Mouse (Mus musculus) ES-Bruce4 (cell line): ENCODE results near the gene Tubg1. TPM values are rescaled to one million over a fixed set of nuclear protein-coding genes. Genes with fewer than 3 reads are reported as not detected.

Source experiments
- H3K27ac ChIP-seq: 2 replicates; pipeline ENCODE4 v1.5.1; 2012; ENCODE audit warnings: low read length, inconsistent platforms; ENCODE audit not compliant: insufficient read depth
- H3K27me3 ChIP-seq: 2 replicates; pipeline ENCODE4 v1.6.1; 2012; ENCODE audit warnings: mild to moderate bottlenecking, low read length, inconsistent platforms; ENCODE audit not compliant: control insufficient read depth, poor library complexity, insufficient read depth, severe bottlenecking
- H3K36me3 ChIP-seq: 2 replicates; pipeline ENCODE4 v1.6.1; 2012; ENCODE audit warnings: inconsistent platforms, mild to moderate bottlenecking, low read length, moderate library complexity; ENCODE audit not compliant: control insufficient read depth, poor library complexity, insufficient read depth, severe bottlenecking
- H3K4me1 ChIP-seq: one replicate; pipeline ENCODE4 v1.8.1; 2011; ENCODE audit warnings: low read length; ENCODE audit not compliant: control insufficient read depth, insufficient read depth
- H3K4me3 ChIP-seq: 2 replicates; pipeline ENCODE4 v1.5.1; 2011; ENCODE audit warnings: low read depth, mild to moderate bottlenecking, low read length
- H3K9ac ChIP-seq: 2 replicates; pipeline ENCODE4 v1.6.1; 2012; ENCODE audit warnings: low read depth, mild to moderate bottlenecking, inconsistent platforms; ENCODE audit not compliant: poor library complexity, severe bottlenecking
- H3K9me3 ChIP-seq: replicated peaks from 2 replicates; pipeline ENCODE4 v1.6.1; 2012; ENCODE audit warnings: mild to moderate bottlenecking, low read length, inconsistent platforms; ENCODE audit not compliant: control insufficient read depth, poor library complexity, insufficient read depth, severe bottlenecking
- CTCF ChIP-seq: IDR thresholded peaks from one replicate; pipeline ENCODE4 v1.8.1; 2011; ENCODE audit warnings: low read depth, low read length
- EP300 ChIP-seq: IDR thresholded peaks from 2 replicates; pipeline ENCODE4 v1.6.1; 2011; ENCODE audit warnings: low read depth, low read length; ENCODE audit not compliant: insufficient read depth
- POLR2A ChIP-seq: IDR thresholded peaks from one replicate; pipeline ENCODE4 v1.8.1; 2011; ENCODE audit warnings: low read length; ENCODE audit not compliant: insufficient read depth
- polyA plus RNA-seq: library from polyadenylated mRNA; stranded (reverse); fragments of >200 nt; gene quantifications from 2 replicates; pipeline ENCODE4 v1.2.4, GENCODE M21; 2011; ENCODE audit warnings: low read depth; ENCODE audit not compliant: missing spikeins, insufficient read depth, insufficient read length

The Tubg1 gene
- polyA plus RNA-seq, 1 experiment, result 55.3 TPM

DNA sequence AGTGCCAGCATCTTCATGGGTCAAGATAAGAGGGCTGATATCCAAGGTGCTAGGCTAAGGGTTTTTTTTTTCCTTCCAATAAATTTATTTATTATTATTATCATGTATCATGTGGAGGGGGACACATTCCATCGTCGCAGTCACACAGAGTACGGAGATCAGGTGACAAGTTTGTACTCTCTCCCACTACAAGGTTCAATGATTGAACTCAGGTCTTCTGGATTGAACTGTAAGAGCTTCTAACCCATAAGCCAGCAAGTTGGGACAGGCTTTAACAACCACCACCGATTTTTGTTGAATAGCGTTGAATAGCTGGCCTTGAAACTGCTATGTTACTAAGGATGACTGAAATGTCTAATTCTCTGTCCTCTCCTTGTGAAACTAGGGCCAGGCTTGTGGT, 39.3 kb upstream of the Tubg1 start:
- H3K4me1 ChIP-seq, result peaks cover 2% of the 10 kb centered on the region
- no peaks in the 10 kb centered on the region for H3K36me3 ChIP-seq
- H3K9me3 ChIP-seq, result no peaks in the 10 kb centered on the region
- H3K9ac ChIP-seq, result no peak overlapping the region
- no peak overlapping the region for H3K27ac ChIP-seq
- H3K4me3 ChIP-seq, result no peak overlapping the region
- 0 out of 2 replicates have a peak, but pooled peaks cover 2% of the 10 kb centered on the region for H3K27me3 ChIP-seq
- no peak for TF ChIP-seq EP300
- TF ChIP-seq POLR2A, result no peak
- no peak for TF ChIP-seq CTCF

DNA sequence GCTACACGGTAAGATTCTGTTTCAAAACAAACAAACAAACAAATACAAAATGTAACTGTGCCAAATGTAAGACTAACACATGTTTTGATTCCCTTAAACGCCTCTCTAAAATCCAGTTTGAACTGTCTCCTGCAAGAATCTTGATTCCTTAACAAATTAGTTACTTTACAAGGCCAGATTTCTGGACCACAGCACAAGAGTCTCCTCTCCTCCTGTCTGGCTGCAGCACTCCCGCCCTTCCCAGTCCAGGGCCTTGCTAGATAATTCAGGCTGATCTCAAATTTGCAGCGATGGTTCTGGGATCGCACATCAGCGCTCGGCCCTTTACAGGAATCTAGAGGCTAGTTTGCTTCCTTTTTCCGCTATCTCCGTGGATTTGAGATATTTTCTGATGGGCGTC, 38.1 kb upstream of the Tubg1 start:
- Histone ChIP-seq H3K4me1 (peaks cover 3% of the 10 kb centered on the region), H3K4me3 (peak overlapping the region; percentile 85; the same call in 1 of the 2 replicates), H3K27ac (no peak overlapping the region), H3K36me3 (no peaks in the 10 kb centered on the region), H3K27me3 (0 out of 2 replicates have a peak, but pooled peaks cover 2% of the 10 kb centered on the region), H3K9ac (peak overlapping the region; percentile 75), H3K9me3 (no peaks in the 10 kb centered on the region)
- no peak for TF ChIP-seq CTCF
- no peak for TF ChIP-seq POLR2A
- no peak for TF ChIP-seq EP300

DNA sequence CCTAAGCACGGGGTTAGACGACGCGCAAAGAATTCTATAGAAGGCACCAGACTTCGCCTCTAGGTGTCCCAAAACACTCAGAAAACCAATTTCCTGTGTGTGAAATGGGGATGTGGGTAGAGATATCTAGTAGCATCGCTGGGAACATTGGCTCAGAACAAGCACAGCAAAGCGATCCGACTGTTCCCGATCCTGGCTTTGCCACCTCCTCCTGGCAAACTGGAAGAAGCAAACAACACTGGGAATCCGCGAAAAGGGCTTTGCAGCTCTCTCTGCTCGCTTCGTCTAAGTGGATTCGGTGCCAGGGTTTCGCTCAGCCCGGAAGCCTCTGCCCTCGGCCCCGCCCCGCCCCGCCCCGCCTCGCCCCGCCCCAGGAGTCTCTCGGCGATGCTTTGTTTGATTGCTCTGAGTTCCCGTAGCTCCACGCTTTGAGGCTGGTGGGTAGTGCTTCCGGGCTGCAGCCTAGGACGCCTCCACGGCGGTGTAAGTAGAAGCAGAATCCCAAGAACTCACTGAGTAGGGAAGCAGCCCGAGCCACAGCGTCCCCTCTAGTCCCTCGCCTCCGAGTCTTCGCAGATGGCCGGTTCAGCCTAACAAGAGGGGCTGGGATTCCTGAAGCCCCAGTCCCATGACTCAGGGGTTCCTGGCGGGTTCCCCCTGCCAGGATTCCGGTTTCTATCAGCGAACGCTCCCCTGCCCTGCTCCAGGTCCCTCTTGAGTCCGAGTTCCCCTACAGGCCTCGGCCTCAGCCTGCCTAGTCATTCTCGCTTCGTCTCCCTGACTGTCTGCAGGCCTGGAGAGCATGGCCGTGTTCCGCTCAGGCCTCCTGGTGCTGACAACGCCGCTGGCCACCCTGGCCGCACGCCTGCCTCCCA, 37.3 kb upstream of the Tubg1 start, which contains the start of gene Coasy:
Gene Coasy, plus strand, starts transcription at position 358 of the 875 bp plus-strand sequence.
- H3K27ac ChIP-seq, result 0 out of 2 replicates have a peak within 1 kb of the TSS, but pooled peaks have one; percentile 11
- peak within 1 kb of the TSS; percentile 85 for H3K4me3 ChIP-seq
- TF ChIP-seq EP300, result no peak
- peak; percentile 52 for TF ChIP-seq POLR2A
- no peaks in the 10 kb centered on the region for H3K36me3 ChIP-seq
- 0 out of 2 replicates have a peak, but pooled peaks cover 2% of the 10 kb centered on the region for H3K27me3 ChIP-seq
- peak within 1 kb of the TSS; percentile 75 for H3K9ac ChIP-seq
- H3K4me1 ChIP-seq, result peaks cover 3% of the 10 kb centered on the region
- no peaks in the 10 kb centered on the region for H3K9me3 ChIP-seq

DNA sequence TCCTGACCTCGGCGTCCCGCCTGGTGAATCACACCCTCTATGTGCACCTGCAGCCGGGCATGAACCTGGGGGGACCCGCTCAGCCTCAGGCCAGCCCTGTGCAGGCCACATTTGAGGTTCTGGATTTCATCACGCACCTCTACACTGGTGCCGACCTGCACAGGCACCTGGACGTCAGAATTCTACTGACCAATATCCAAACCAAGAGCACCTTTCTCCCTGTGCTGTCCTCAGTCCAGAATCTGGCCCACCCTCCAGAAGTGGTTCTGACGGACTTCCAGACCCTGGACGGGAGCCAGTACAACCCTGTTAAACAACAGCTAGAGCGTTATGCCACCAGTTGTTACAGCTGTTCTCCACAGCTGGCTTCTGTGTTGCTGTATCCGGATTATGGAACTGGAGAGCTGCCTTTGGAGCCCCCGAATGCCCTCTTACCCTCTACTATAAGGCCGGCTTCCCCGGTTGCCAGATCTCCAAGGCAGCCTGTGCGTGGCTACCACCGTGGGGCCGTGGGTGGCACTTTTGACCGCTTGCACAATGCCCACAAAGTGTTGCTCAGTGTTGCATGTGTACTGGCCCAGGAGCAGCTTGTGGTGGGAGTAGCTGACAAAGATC, 36.5 kb upstream of the Tubg1 start:
- Histone ChIP-seq H3K4me3 (peak overlapping the region; percentile 81), H3K9ac (peak overlapping the region; percentile 75), H3K27me3 (0 out of 2 replicates have a peak, but pooled peaks cover 2% of the 10 kb centered on the region)

DNA sequence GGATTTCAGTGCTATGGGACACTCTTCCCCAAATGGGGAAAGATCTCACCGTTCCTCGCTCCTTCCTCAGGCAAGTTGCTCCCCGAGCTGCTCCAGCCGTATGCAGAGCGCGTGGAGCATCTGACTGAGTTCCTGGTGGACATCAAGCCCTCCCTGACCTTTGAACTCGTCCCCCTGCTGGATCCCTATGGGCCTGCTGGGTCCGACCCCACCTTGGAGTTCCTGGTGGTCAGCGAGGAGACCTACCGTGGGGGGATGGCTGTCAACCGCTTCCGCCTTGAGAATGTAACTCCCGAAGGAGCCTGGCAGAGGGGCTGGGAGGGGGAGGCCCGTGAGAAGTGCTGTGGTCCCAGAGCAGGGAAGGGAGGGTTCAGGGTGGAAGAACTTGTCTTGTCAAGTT, 35.5 kb upstream of the Tubg1 start:
- Histone ChIP-seq H3K36me3 (peaks cover 5% of the 10 kb centered on the region; the same call in 1 of the 2 replicates), H3K4me1 (peaks cover 3% of the 10 kb centered on the region), H3K27ac (no peak overlapping the region), H3K27me3 (0 out of 2 replicates have a peak, but pooled peaks cover 2% of the 10 kb centered on the region), H3K4me3 (no peak overlapping the region), H3K9me3 (no peaks in the 10 kb centered on the region), H3K9ac (no peak overlapping the region)
- TF ChIP-seq EP300 (no peak), POLR2A (no peak), CTCF (no peak)

More for the DNA sequence above, 36.5 kb upstream of the Tubg1 start:
- TF ChIP-seq POLR2A, result no peak
- TF ChIP-seq EP300, result no peak
- no peak for TF ChIP-seq CTCF
- Histone ChIP-seq H3K27ac (no peak overlapping the region), H3K4me1 (peaks cover 3% of the 10 kb centered on the region), H3K9me3 (no peaks in the 10 kb centered on the region), H3K36me3 (no peaks in the 10 kb centered on the region)

DNA sequence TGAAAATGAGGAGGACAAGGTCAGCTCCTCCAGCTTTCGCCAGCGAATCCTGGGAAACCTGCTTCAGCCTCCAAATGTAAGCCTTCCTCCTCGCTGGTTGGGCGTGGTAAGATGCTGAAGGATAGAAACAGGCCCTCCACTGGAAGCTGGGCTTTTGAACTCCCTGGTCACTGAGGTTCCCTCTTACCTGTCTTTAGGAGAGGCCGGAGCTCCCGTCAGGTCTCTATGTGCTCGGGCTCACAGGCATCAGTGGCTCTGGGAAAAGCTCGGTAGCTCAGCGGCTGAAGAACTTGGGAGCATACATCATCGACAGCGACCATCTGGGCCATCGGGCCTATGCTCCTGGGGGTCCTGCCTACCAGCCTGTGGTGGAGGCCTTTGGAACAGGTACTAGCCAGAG, 34.9 kb upstream of the Tubg1 start:
- Histone ChIP-seq H3K9me3 (no peaks in the 10 kb centered on the region), H3K4me1 (peaks cover 3% of the 10 kb centered on the region), H3K9ac (no peak overlapping the region), H3K4me3 (no peak overlapping the region), H3K27me3 (0 out of 2 replicates have a peak, but pooled peaks cover 2% of the 10 kb centered on the region), H3K36me3 (peaks cover 10% of the 10 kb centered on the region), H3K27ac (no peak overlapping the region)
- TF ChIP-seq CTCF (no peak), EP300 (no peak), POLR2A (no peak)
